Mouse (Mus musculus) embryo, embryonic 9.5 days (tissue): ENCODE measurements at regions not wholly inside any gene's neighbourhood (a gene's known extent, or its start where the extent isn't known, plus 50 kb on each side); places are given as distances from the start of the nearest gene placed in this dataset.

Experiments used
- DNase-seq: peaks from one replicate; pipeline ENCODE4 v3.0.0-alpha.2; 2017; ENCODE audit errors: extremely low spot score

DNA sequence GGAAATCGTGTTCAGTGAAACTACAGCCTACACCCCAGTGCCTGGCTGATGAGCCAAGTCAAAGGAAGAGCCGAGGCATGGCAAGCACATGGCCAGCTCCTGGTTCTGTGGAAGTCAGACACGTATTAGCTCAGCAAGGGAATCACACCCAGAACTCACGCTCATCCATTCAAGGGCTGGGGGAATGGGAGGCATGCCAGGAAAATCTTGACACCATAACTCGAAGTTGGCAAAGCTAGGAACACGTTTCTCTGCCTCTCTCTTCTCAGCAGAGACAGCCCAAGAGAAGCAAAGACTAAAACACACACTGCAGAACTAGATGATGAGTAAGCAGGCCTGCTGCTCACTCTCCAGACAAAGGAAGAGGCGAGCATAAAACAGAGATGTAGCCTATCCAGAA, 53.5 kb upstream of the Ypel5 start:
- no peak for DNase-seq

DNA sequence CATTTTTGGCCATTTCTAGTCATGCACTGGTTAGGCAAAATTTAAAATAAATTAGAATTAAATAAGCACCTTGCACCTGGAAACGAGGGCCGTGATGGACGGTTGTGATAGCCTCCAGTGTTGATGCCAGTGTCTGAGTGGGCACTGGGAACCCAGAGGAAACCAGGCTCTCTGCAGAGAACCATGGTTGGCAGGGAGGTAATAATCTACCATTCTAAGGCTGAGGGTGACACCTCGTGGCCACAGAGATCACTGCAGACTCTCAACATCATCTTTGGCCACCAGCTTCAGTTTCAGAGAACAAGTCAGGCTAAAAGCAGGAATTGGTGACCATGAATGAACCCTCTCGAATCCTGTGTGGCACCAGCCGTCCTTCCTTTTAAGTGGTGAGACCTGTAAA, 54.5 kb upstream of the Ypel5 start:
- DNase-seq: peak; percentile 51

DNA sequence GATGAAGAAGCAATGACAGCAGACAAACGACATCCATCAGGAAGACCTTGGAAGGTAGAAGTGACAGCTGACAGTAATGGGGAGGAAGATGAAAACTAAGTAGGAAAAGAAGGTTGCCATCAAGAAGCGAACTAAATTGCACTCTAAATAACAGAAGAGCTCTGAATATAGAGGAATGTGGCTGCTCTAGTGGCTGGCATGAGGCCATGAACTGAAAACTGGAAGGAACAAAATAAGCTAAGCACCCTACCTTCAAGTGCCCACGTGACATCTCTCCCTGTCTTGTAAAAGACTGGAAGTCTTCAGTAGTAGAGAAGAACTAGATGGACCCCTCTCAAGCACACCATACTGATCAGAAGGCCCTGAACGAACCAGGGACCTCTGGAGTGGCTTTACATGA, 68.0 kb upstream of the Ypel5 start:
- no peak for DNase-seq

DNA sequence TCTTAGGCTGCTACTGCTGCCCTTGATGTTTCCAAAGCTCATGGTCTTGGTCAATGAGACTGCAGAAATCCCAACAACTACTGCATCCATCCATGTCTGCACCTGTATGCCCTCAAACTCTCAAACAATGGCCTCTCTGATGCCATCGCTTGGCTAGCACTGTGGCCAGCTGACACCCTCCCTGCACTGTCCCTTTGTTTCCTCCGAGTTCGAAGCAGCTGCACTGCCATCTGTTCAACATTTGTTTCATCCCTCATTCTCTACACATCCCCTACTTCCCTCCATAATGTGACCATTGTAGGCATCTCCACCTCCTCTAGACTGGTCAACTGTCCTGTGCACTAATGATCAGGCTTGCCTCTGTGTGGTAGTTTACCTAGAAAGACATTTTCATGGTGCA, 75.3 kb upstream of the Ypel5 start:
- no peak for DNase-seq

DNA sequence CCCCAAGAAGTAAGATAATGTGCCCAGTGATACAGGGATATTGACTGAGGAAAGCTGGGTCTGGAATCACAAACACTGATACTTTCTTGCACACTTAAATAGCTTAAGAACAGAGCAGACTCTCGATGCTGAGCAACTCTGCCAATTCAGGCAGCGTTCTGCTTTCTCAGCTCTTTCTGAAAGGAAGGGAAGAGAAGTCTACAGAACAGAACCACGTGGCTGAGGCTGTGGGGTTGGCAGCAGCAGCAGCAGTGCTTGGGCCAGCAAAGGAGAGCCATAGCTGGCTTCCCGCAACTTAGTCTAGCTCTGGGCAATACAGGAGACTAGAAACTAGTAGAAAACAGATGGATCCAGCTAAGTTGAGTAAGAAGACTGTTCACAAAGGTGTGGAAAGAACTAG, 89.8 kb upstream of the Ypel5 start:
- DNase-seq: no peak

DNA sequence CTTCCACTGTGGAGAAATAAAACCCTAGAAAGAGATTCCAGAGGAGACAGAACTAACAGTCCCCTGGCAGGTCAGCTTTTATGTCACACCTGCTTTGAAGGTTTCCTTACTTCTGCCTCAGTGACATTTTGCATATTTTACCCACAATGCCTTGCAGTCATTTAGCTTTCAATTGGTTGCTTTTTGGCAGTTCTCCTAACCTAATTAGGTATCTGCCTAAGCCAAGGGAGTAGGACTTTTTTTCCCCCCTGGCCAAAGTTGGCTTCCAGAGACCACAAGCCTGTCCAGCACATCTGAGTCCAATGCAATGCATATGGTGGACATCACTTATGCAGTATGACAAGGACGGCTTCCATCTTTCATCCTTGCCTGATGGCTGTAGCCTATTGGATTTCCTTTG, 103.2 kb upstream of the Ypel5 start:
- DNase-seq: no peak

DNA sequence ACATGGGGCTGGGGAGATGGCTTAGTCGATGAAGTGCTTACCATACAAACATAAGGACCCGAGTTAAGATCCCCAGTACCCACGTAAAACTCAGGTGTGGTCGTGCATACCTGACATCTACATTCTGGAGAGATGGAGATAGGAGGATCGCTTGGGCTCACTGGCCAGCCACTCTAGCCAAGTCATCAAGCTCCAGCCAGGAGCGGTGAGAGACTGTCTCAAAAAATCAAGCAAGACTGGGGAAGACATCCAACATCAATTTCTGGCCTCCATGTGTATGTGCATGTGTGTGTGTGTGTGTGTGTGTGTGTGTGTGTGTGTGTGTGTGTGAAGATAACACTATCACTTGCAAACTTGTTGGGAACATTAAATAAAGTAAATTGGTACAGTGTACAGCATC, 104.6 kb upstream of the Ypel5 start:
- no peak for DNase-seq

DNA sequence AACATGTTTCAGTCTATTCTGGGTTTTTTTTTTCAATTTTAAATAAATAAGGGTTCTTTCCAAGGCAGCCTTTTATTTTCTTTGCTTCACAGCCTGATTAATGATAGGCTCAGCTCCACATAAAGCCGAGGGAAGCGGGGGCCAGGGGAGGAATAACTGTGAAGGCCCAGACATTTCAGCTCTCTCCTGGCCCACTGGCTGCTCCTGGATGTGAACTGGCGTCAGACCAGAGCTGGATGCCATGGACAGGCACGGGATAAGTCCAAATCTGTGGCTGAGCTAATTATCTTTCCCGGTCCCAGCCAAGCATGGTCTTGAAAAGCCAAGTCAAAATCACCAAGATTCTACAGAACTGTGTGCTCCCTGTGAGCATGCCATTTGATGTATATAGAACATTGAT, 105.1 kb upstream of the Ypel5 start:
- no peak for DNase-seq

DNA sequence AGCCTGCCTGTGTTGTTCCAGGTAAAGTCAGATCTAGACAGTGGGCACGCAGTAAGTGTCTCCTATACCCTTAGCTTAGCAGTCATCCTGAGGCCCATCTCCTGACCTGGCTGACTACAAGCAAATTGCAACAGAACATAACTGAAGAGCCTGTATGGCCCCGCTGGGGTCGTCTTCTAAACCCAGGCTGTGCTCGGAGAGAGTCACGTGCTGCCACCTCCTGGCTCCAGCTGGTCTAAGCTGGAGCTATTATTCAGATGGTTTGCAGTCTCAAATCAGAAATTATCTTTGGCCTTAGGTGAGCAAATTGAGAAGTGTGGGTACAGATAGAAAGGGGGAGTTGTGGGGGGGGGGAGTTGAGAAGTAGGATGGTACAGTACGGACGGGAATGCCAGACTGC, 115.5 kb upstream of the Ypel5 start:
- peak; percentile 6 for DNase-seq

DNA sequence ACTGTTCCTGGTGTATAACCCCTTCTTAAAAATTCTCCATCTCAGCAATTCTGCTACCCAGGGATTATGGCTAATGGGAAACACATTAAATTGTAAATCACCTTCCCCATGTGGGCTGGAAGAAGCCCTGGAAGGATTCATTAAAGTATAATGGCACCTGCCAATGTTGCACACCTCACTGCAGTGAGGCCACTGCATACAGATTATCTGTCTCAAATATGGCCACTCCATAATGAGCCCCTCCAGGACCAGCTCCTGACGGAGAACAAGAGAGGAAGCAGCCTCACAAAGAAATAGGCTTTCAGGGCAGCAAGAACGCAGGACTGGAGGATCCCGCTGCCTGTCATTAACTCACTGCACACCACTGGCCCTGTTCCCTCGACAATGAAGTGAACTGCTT, 115.2 kb upstream of the Alk start:
- DNase-seq: no peak

DNA sequence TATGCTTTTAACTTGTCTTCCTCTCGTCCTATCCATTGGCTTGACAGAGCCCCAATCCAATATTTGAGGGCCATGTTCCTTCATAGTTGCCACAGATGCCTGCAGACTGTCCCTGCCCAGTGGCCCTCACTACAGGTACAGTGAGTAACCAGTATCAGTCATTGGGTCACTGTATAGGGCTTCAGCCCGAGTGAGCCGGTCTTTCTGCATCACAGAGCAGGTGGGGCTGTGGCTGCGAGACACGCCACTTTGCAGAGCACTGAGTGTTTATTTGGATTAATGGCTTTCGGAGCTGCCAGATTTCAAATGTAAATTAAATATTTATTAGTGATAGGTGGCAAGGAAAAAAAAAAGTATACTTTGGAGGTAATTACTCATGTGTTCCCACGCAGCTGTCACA, 87.2 kb upstream of the Alk start:
- no peak for DNase-seq

DNA sequence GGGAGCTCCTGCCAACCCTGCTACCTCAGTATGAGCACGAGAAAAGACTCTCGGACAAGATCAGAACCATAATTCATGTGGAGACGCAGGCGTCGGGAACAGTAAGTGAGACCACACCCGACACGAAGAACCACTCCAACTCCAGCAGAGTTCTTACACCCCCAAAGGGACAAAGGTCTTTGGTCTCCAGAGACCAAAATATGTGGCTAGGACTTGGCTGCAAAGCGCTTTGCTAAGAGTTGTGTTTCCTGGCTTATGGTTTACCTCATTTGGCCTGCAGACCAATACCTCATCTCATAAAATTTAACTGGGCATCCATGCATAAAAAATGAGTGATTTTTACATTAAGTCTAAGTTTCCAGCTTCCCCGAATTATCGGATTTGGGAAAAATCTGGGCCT, 85.2 kb upstream of the Alk start:
- no peak for DNase-seq

DNA sequence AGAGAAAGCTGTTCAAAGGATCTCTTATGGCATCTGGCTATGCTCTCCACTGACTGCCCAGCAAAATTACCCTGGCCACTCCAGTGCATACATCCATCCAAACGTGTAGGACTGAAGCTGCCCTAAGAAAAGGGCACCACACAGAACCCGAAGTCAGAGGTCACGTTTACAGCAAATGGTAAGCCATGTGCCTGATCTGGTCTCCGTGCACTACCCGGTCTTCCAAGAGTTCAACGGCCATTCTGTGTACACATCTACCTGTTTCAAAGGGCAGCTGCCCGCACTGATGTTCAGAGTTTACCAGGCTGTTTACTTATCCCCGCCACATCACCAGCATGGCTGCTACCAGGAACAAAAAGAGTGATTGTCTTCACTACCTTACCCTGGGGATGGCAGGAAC, 84.4 kb upstream of the Alk start:
- no peak for DNase-seq

DNA sequence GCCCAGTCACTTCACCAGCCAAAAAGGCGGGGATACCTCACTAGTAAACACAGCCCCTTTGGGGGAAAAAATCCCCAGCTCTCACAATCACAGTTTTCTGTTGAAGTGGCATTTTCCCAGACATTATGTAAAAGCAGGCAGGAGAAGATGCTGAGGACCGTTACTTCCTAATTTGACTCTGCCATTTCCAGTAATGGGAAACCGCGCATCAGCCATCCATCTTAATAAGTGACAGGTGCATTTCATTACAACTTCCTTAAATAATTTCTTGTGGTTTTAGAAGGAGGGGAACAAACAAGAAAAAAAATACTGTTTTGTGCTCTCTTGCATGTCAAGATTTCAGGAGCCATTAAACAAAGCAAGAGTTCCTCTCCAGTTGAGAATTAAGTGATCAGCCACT, 70.2 kb upstream of the Alk start:
- no peak for DNase-seq

DNA sequence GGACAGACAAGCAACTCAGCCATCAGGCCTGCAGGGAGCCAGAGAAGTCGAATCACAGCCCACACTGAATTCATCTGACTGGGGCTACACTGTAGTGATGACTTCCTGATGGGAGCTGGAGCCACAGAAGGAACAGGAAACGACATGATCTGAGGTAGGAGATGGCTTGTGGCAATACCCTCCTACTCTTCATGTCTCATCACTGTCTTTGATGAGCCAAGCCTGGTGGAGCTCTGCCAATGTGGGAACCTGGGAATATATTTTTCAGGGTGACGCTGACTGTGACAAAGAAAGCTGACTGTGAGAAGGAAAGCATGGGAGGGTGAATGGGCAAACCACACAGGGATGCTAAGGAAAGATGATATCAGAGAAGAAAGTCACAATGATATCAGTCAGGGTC, 67.6 kb upstream of the Alk start:
- no peak for DNase-seq

DNA sequence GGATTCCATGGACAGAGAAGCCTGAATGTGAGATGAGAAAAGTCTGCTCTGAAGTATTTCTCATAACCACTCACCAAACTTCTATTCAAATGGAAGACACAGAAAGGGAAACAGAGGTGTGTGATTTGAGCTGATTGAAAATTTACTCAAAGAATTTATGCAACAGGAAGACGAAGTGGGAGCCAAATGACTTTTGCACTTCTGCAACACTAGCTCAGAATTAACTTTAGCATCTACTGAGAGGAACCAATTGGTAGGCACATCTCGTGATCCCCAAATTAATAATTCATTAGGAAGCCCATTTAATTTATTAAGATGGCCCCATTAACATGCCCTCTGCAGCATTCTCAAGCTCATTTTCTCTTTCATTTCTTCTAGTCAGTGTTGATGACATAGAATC, 62.5 kb upstream of the Alk start:
- DNase-seq: no peak

DNA sequence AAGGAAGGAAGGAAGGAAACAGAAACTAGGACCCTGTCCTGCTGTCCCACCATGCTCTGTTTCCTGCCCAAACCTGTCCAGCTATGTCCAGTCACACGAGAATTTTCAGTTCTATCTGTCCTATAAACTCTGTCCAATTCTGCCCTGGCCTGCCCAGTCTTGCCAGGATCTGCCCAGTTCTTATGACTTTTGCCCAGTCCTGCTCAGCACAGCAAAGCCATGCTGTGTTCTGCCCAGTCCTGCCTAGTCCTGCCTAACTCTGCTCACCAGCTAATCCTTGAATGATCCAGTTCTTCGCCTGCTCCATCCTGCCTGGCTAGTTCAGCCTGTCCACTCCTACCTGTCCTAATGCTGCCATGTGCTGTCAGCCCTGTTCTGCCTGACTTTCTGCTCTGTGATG, 57.3 kb upstream of the Alk start:
- no peak for DNase-seq

DNA sequence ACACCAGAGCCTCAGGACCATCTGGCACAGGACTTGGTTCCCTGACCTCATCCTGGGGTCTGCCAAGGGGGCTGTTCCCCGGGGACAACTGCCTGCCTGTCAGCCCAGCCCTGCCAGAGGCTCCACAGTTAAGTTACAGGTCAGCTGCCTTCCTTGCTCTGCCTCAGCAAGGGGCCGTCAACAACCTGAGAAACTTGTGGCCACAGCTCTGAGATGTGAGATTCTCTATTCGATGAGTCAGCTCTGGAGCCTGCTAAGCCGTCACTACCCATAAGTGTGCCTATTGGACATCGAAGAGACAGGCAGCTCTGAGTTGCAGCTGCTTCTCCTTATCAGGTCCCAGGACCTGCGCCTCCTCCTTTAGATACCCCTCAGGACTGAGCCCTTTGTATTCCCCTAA, 54.3 kb upstream of the Alk start:
- DNase-seq: peak; percentile 11

DNA sequence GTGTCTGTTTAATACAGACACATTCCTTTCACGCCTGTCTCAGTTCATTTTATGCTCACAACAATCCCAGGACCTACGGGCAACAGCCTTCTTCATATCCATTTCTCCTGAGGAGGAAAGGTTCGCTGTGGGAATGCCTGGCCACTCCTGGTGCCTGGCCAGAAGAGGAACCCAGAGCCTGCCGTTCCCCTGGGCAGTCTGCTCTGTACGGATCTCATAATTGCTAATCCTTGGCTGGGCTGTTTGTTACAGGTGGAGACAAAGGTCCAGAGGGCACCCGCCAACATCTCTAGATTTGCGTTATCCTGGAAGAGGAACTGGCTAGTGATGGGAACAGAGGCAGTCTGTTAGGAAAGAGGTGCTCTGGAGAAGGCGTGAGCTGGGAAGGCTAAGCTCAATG, 53.4 kb upstream of the Alk start:
- DNase-seq: no peak
